ENCODE assay signal across 8 mouse cellular contexts in the genomic region with DNA sequence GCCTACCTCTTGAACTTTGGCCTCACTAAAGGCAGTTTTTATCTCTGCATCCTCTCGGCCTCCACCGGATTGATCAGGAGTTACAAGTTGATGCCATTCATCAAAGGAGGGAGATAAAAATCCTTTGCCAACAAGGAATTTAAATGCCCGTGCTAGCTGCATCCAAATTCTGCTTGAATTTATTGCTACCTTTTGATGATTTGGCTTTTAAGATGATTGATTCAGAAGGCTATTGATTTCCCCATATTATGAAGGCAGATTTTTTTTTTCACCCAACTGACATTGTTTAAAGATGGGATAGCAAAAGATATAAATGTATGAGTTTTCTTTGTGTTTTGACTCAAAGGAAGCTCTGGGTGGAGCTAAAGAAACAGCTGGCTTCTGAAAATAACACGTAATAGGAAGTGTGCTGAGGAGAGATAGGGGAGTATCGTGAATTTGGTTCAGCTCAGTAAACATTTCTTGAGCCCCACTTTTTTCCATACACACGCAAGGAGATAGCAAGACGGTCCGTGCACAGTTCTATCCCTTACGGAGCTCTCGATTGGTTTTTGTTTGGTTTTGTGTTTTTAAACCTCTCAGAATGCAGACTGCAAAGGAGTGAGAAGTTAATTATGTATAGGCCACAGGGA. TPM values are rescaled to one million over a fixed set of nuclear protein-coding genes. Genes with fewer than 3 reads are reported as not detected.
DNase-seq lines count a peak whose midpoint lies in the region; ATAC-seq and TF ChIP-seq lines count a peak whose summit lies in the region.

No protein-coding gene starts in this region.

- TF ChIP-seq CTCF in bone marrow, adult 2 months (IDR thresholded peaks at IDR 0.05; ENCODE audit: control insufficient read depth, insufficient read depth, low read length), result no peak

- peak overlapping the region; percentile 88 for H3K9ac ChIP-seq in heart, embryonic 11.5 days (ENCODE audit: low read depth, low read length)
- H3K9ac ChIP-seq in heart, embryonic 14.5 days (ENCODE audit: low read length), result peak overlapping the region; percentile 94
- H3K9ac ChIP-seq in liver, embryonic 15.5 days, result peak overlapping the region; percentile 99

- intact Hi-C loops in heart, postnatal 25 days (cut with DNase I), result loop anchor here (5.0 to 10.0 kb wide), 2 partner anchors 370 to 413 kb away; a partner anchor contains a TSS

- no peaks in the 10 kb centered on the region for H3K27me3 ChIP-seq in heart, embryonic 11.5 days (ENCODE audit: control insufficient read depth, insufficient read depth, low read length)
- H3K27me3 ChIP-seq in heart, embryonic 14.5 days (ENCODE audit: control insufficient read depth, insufficient read depth, low read length), result no peaks in the 10 kb centered on the region
- H3K27me3 ChIP-seq in liver, embryonic 15.5 days, result no peaks in the 10 kb centered on the region

- H3K4me1 ChIP-seq in heart, embryonic 11.5 days (ENCODE audit: control insufficient read depth, insufficient read depth, low read length), result peaks cover 11% of the 10 kb centered on the region; the same call in 1 of the 2 replicates
- H3K4me1 ChIP-seq in bone marrow, adult 2 months (ENCODE audit: control insufficient read depth, insufficient read depth, low read length), result no peaks in the 10 kb centered on the region; the same call in 1 of the 2 replicates
- H3K4me1 ChIP-seq in heart, embryonic 14.5 days (ENCODE audit: control insufficient read depth in 2 of 2, insufficient read depth in 2 of 2, low read length in 2 of 2), result peaks cover 2 to 17% of the 10 kb centered on the region in 2 experiments; a peak in 2 of 4 replicates
- peaks cover 46% of the 10 kb centered on the region for H3K4me1 ChIP-seq in liver, embryonic 15.5 days (replicated peaks)

- DNase-seq in heart, postnatal 25 days (ENCODE audit: low spot score), result no peak
- peak; percentile 37 to 74 for DNase-seq in spleen, postnatal 36 days (ENCODE audit: low spot score in 2 of 2)
- DNase-seq in retina, postnatal 1 day, result no peak
- no peak for DNase-seq in left cerebral cortex, adult 11 months (ENCODE audit: low spot score)

- H3K9me3 ChIP-seq in heart, embryonic 11.5 days (replicated peaks; ENCODE audit: control insufficient read depth, low read length), result no peaks in the 10 kb centered on the region
- H3K9me3 ChIP-seq in heart, embryonic 14.5 days (ENCODE audit: control insufficient read depth, low read length), result no peaks in the 10 kb centered on the region
- H3K9me3 ChIP-seq in liver, embryonic 15.5 days (replicated peaks), result no peaks in the 10 kb centered on the region

- TF ChIP-seq POLR2A in bone marrow, adult 2 months (IDR thresholded peaks at IDR 0.05; ENCODE audit: borderline replicate concordance, control insufficient read depth, low read depth, low read length), result no peak

- peak overlapping the region; percentile 89 for H3K27ac ChIP-seq in heart, embryonic 11.5 days (ENCODE audit: low read depth, low read length)
- H3K27ac ChIP-seq in bone marrow, adult 2 months (ENCODE audit: control insufficient read depth, insufficient read depth, low read depth, low read length, poor library complexity), result peak overlapping the region; percentile 97; the same call in 1 of the 2 replicates
- H3K27ac ChIP-seq in heart, embryonic 14.5 days (replicated peaks in 1 of 2; ENCODE audit: control insufficient read depth in 1 of 2, insufficient read depth in 1 of 2, low read depth in 2 of 2, low read length in 2 of 2), result peak overlapping the region; percentile 78 to 86
- peak overlapping the region; percentile 99 for H3K27ac ChIP-seq in liver, embryonic 15.5 days (replicated peaks)

- WGBS in heart, embryonic 11.5 days (ENCODE audit: insufficient replicate concordance), result 36% methylated on average over 10 of the region's 10 CpGs
- WGBS in bone marrow, adult 2 months, result 2% methylated on average over 10 of the region's 10 CpGs
- WGBS in heart, embryonic 14.5 days, result 29% methylated on average over 10 of the region's 10 CpGs
- WGBS in liver, embryonic 15.5 days (ENCODE audit: insufficient replicate concordance), result 4% methylated on average over 10 of the region's 10 CpGs

- ATAC-seq in heart, embryonic 11.5 days (replicated peaks; ENCODE audit: insufficient number of reproducible peaks, low FRiP score, low TSS enrichment), result peak; percentile 78
- no peak for ATAC-seq in heart, embryonic 14.5 days (ENCODE audit: insufficient number of reproducible peaks, insufficient read depth, low FRiP score, low read depth)
- peak; percentile 79 for ATAC-seq in liver, embryonic 15.5 days (ENCODE audit: insufficient read depth)

- peak overlapping the region; percentile 83 for H3K4me3 ChIP-seq in heart, embryonic 11.5 days (ENCODE audit: low read depth, low read length)
- peak overlapping the region; percentile 85 for H3K4me3 ChIP-seq in bone marrow, adult 2 months (replicated peaks; ENCODE audit: control insufficient read depth, low read depth, low read length)
- peak overlapping the region; percentile 93 to 97 for H3K4me3 ChIP-seq in heart, embryonic 14.5 days (ENCODE audit: control insufficient read depth in 1 of 2, insufficient read depth in 1 of 2, low read depth in 1 of 2, low read length in 2 of 2)
- H3K4me3 ChIP-seq in liver, embryonic 15.5 days (replicated peaks), result peak overlapping the region; percentile 98

- H3K36me3 ChIP-seq in heart, embryonic 11.5 days (ENCODE audit: control insufficient read depth, insufficient read depth, low read length), result peaks cover 3% of the 10 kb centered on the region; the same call in 1 of the 2 replicates
- peaks cover 40% of the 10 kb centered on the region for H3K36me3 ChIP-seq in heart, embryonic 14.5 days (ENCODE audit: control insufficient read depth, insufficient read depth, low read length)
- peaks cover 44% of the 10 kb centered on the region for H3K36me3 ChIP-seq in liver, embryonic 15.5 days (replicated peaks)

- peak overlapping the region; percentile 72 for H3K4me2 ChIP-seq in heart, embryonic 11.5 days
- H3K4me2 ChIP-seq in heart, embryonic 14.5 days (ENCODE audit: low read length), result peak overlapping the region; percentile 83
- H3K4me2 ChIP-seq in liver, embryonic 15.5 days, result peak overlapping the region; percentile 71

RNA-seq across cellular contexts. Expression of a gene that starts 1.0 kb away (rescaled TPM):
- 117 and 126 TPM in 2 replicates for polyA plus RNA-seq in heart, embryonic 11.5 days (2014; fragmentation: Nextera tagmentation; extraction: Ambion mirVana)
- 10 to 100 TPM; 33.5 to 34.8 TPM for total RNA-seq in heart, postnatal 25 days (2021)
- 144 and 171 TPM in 2 replicates for polyA plus RNA-seq in bone marrow, adult 2 months (2011; ENCODE audit: insufficient read depth, insufficient read length, low replicate concordance, missing spikeins)
- 102 and 104 TPM in 2 replicates for polyA plus RNA-seq in heart, embryonic 14.5 days (2014; fragmentation: Nextera tagmentation; extraction: Ambion mirVana)
- 170 and 172 TPM in 2 replicates for polyA plus RNA-seq in liver, embryonic 15.5 days (2015; fragmentation: Nextera tagmentation; extraction: Ambion mirVana)

RNA-seq across cellular contexts. Expression of a gene that starts 46.9 kb away (rescaled TPM):
- polyA plus RNA-seq in heart, embryonic 11.5 days (2014; fragmentation: Nextera tagmentation; extraction: Ambion mirVana), result 0.14 TPM in 1 of 2 replicates, not detected in the other
- total RNA-seq in heart, postnatal 25 days (2021), result under 1 TPM in 1 of 2 experiments, not detected in 1; 0.23 TPM
- polyA plus RNA-seq in bone marrow, adult 2 months (2011; ENCODE audit: insufficient read depth, insufficient read length, low replicate concordance, missing spikeins), result not detected in 2 replicates
- polyA plus RNA-seq in heart, embryonic 14.5 days (2014; fragmentation: Nextera tagmentation; extraction: Ambion mirVana), result 0.09 TPM in 2 replicates
- 0.03 TPM in 1 of 2 replicates, not detected in the other for polyA plus RNA-seq in liver, embryonic 15.5 days (2015; fragmentation: Nextera tagmentation; extraction: Ambion mirVana)

RNA-seq across cellular contexts. Expression of a gene that starts 55.3 kb away (rescaled TPM):
- 21.1 and 21.6 TPM in 2 replicates for polyA plus RNA-seq in heart, embryonic 11.5 days (2014; fragmentation: Nextera tagmentation; extraction: Ambion mirVana)
- total RNA-seq in heart, postnatal 25 days (2021), result 100 to 1,000 TPM; 215 to 223 TPM
- 2.2 and 3.8 TPM in 2 replicates for polyA plus RNA-seq in bone marrow, adult 2 months (2011; ENCODE audit: insufficient read depth, insufficient read length, low replicate concordance, missing spikeins)
- polyA plus RNA-seq in heart, embryonic 14.5 days (2014; fragmentation: Nextera tagmentation; extraction: Ambion mirVana), result 22.9 and 27.1 TPM in 2 replicates
- 1.4 and 1.6 TPM in 2 replicates for polyA plus RNA-seq in liver, embryonic 15.5 days (2015; fragmentation: Nextera tagmentation; extraction: Ambion mirVana)

Comparison
In these comparisons a context has a peak if more than half of its experiments do, and no peak if none do; other contexts are left out.
1. DNase-seq: peak in spleen, postnatal 36 days (2 of 2); none in heart, postnatal 25 days (single experiment), retina, postnatal 1 day (single experiment) and left cerebral cortex, adult 11 months (single experiment).
2. Peak in every context shown above with its lines, with median percentiles within 50 percentile points of each other: H3K27ac ChIP-seq, H3K4me2 ChIP-seq, H3K4me3 ChIP-seq and H3K9ac ChIP-seq.